Mouse (Mus musculus): ENCODE results near the gene Dkc1.

Gene Dkc1

DNA sequence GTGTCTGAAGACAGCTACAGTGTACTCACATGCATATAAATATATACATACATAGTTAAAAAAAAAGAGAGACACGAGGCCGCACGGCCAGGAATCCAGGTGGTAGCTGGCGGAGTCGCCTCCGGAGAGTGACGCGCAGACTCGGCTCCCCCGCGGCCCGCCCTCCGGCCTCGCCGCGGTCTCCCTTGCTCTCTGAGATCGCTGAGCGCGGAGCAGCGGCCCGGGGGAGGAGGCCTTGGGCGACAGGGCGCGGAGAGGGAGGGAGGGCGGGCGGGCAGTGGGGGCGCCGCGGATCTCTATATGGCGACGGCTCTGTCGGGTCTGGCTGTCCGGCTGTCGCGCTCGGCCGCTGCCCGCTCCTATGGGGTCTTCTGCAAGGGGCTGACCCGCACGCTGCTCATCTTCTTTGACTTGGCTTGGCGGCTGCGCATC, 47.5 kb downstream of the Dkc1 start:
- peak; percentile 14 to 58 for DNase-seq

DNA sequence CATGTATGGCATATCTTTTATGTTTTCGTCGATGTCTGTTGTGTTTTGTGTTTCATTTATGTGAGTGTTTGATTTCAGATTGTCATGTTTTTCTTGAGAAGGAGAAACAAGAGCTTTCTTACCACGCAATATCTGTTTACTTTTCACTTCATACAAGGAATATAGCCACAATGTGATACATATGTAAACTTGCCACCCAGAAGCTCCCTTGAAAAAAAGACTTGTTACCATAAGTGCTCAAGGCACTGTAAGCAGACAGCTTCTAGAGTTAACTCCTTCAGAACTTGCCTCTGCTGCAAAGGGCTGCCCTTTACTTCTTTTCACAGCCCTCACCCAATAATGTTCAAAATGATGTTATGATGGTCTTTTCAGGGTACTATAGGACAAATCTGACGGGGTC, 52.8 kb downstream of the Dkc1 start:
- no peak for DNase-seq

DNA sequence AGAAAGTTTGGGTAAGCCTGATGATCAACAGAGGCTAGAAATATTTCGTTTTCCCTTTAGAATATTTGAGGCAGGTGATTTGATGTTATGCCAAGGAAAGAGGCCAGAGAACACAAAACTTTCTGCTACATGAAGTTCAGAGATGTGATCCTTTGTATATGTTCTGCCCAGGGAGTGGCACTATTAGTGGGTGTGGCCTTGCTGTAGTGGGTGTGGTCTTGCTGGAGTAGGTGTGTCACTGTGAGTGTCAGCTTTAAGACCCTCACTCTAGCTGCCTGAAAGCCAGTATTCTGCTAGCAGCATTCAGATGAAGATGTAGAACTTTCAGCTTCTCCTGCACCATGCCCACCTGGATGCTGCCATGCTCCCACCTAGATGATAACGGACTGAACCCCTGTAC, 54.6 kb downstream of the Dkc1 start:
- DNase-seq: no peak

DNA sequence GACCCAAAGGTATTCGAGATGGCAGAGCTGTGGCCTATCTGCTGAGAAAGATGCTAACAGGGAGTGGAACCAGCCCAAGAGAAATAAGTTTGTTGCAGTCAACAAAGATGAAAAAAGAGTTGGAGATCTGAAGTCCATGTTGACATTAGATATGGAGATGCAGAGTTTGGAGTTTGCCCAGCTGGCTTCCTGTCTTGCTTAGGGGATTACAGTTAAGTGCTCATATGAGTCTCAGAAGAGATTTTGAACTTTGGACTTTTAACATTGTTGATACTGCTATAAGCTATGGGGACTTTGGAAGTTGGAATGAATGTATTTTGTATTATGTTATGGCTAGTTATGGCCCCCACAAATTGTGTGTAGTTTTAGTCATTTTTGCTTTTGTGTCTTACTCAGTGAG, 56.6 kb downstream of the Dkc1 start:
- DNase-seq: no peak

DNA sequence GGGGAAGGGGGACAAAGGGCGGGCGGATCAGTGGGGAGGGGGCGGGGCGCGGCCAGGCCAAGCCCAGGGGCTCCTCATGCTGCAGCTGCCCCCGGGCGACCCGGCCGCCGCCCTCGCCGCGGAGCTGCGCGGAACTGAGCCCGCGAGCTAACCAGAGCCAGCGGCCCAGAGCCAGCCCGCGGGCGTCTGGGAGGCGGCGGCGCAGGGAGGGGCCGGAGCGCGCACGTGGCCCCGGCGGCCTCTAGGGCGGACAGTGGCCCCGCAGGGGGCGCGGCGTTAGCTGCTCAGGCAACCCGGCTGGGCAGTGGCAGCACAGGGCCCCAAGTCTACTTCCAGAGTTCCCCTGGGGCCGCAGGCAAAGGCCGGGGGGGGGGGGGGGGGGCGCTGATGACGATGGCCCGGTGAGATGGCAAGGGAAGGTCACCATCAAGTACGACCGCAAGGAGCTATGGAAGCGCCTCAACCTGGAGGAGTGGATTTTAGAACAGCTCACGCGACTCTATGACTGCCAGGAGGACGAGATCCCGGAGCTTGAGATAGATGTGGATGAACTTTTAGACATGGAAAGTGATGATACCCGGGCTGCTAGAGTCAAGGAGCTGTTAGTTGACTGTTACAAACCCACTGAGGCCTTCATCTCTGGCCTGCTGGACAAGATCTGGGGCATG, 60.1 kb downstream of the Dkc1 start:
- peak; percentile 54 to 77 for DNase-seq

All from kidney, postnatal 36 days (tissue).